Mouse (Mus musculus) heart, embryonic 11.5 days (tissue): ENCODE data around the gene Lcor. TPM values are rescaled to one million over a fixed set of nuclear protein-coding genes. Genes with fewer than 3 reads are reported as not detected.

Source experiments
- microRNA-seq: library from miRNA; unstranded; fragments of <30 nt; microRNA quantifications from one replicate; pipeline ENCODE4, GENCODE M21; 2016; ENCODE audit warnings: borderline number of aligned reads
- polyA plus RNA-seq: library from polyadenylated mRNA; unstranded; fragments of >200 nt; fragmentation: Nextera tagmentation; extraction: Ambion mirVana; gene quantifications from 2 replicates; pipeline ENCODE4 v1.2.1, GENCODE M21; 2014

The Lcor gene
- polyA plus RNA-seq, 1 experiment from 2014 or later, result 16.3 TPM

Small RNA genes within 50 kb of the gene (microRNA-seq; reads per million reads assigned to microRNA genes)
- 0.34 reads per million for gene Mir8091

Other genes with a start within 250 kb of the Lcor start
- gene Tm9sf3, start 218.6 kb upstream of the Lcor start, polyA plus RNA-seq, result 92.1 and 135 TPM in 2 replicates
- 1.3 TPM in 2 replicates for gene Pik3ap1, start 97.5 kb upstream of the Lcor start, polyA plus RNA-seq
- gene Gm340, start 99.7 kb downstream of the Lcor start, polyA plus RNA-seq, result 3.1 and 3.7 TPM in 2 replicates